Mouse (Mus musculus) C2C12 (cell line): ENCODE measurements around the gene Gpr88. TPM values are rescaled to one million over a fixed set of nuclear protein-coding genes. Genes with fewer than 3 reads are reported as not detected.

ENCODE experiments used
- H3K27me3 ChIP-seq: one replicate; pipeline ENCODE4 v1.6.1; 2011; ENCODE audit not compliant: control insufficient read depth, insufficient read depth, insufficient read length
- H3K36me3 ChIP-seq: one replicate; pipeline ENCODE4 v1.6.1; 2011; ENCODE audit not compliant: control insufficient read depth, insufficient read depth
- H3K4me3 ChIP-seq: one replicate; pipeline ENCODE4 v1.5.1; 2011; ENCODE audit warnings: mild to moderate bottlenecking, control low read depth; ENCODE audit not compliant: poor library complexity, insufficient read depth, severe bottlenecking
- H3K79me2 ChIP-seq: one replicate; pipeline ENCODE4 v1.6.1; 2011; ENCODE audit not compliant: control insufficient read depth, insufficient read depth
- H3K79me3 ChIP-seq: one replicate; pipeline ENCODE4 v1.6.1; 2011; ENCODE audit warnings: low read depth, control low read depth
- H3ac ChIP-seq: one replicate; pipeline ENCODE3; 2011; ENCODE audit warnings: low read depth; ENCODE audit not compliant: control insufficient read depth, insufficient read length
- CEBPB ChIP-seq: IDR thresholded peaks from one replicate; pipeline ENCODE4 v1.6.1; 2011; ENCODE audit warnings: low read depth, mild to moderate bottlenecking, control low read depth, moderate library complexity
- CTCF ChIP-seq: IDR thresholded peaks from one replicate; pipeline ENCODE4 v1.5.1; 2011; ENCODE audit not compliant: control insufficient read depth, insufficient read depth, insufficient read length
- FOSL1 ChIP-seq: IDR thresholded peaks from one replicate; pipeline ENCODE4 v1.8.0; 2011; ENCODE audit warnings: mild to moderate bottlenecking, low read length; ENCODE audit not compliant: poor library complexity, insufficient read depth, severe bottlenecking
- MAX ChIP-seq: IDR thresholded peaks from one replicate; pipeline ENCODE4 v1.6.1; 2011; ENCODE audit warnings: mild to moderate bottlenecking, control low read depth
- MYOD1 ChIP-seq: IDR thresholded peaks from one replicate; pipeline ENCODE4 v1.6.1; 2011; ENCODE audit warnings: low read depth; ENCODE audit not compliant: control insufficient read depth, insufficient read length
- MYOG ChIP-seq: IDR thresholded peaks from one replicate; pipeline ENCODE4 v1.6.1; 2011; ENCODE audit not compliant: control insufficient read depth, insufficient read length; ENCODE audit errors: extremely low read depth
- USF1 ChIP-seq: IDR thresholded peaks from one replicate; pipeline ENCODE4 v1.6.1; 2011; ENCODE audit warnings: low read depth, mild to moderate bottlenecking, control low read depth, moderate library complexity
- polyA plus RNA-seq: library from polyadenylated mRNA; unstranded; fragments of >200 nt; fragmentation: generic; extraction: Trizol; gene quantifications from one replicate; pipeline ENCODE4 v1.2.1, GENCODE M21; 2012; ENCODE audit warnings: missing spikeins

Gene Gpr88
- polyA plus RNA-seq, 1 experiment: not detected

DNA sequence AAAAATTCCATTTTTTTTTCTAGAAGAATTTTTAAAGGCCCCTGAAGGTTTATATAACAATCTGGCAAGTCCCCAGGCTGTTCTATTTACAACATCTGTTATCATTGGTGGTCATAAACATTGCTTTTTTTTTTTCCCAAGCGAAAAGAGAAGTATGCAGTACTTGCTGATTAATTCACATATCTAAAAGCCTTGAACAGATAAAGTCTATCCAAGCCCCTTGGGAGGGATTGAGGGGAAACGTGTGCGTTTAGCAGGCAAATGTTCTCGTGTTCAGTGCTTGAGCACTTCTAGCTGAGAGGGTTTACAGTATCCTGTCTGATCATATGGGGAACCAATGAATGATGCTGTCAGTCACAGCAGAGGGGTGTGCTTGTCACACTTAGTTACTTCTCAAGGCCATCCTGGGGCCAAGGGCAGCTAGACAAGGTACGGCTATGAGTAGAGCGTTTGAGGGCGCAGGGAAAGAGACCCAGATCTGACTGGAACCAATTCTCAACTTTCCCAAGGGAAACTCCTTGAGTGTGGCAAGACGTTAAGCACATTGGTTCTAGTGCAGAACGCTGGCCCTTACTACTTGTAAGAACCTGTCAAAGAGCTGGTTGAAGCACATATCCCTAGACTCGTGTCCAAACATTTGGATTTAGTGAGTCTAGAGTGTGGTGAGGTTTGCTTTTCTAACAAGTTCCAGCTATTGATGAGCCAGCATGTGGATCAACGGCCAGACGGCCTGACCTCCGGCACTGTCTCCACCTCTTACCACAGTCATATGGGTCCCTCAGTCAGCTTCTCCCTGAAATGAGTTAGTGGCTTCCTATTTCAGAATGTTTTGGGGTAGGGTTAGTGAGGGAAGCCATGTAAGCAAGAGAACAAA is 47.7 kb downstream of the Gpr88 start:
- H3K4me3 ChIP-seq: no peak overlapping the region
- no peaks in the 10 kb centered on the region for H3K27me3 ChIP-seq
- no peaks in the 10 kb centered on the region for H3K79me3 ChIP-seq
- no peaks in the 10 kb centered on the region for H3K79me2 ChIP-seq
- no peak overlapping the region for H3ac ChIP-seq
- H3K36me3 ChIP-seq: no peaks in the 10 kb centered on the region
- no peak for TF ChIP-seq CEBPB
- no peak for TF ChIP-seq FOSL1
- TF ChIP-seq MYOD1: no peak
- TF ChIP-seq MYOG: no peak
- TF ChIP-seq MAX: no peak
- no peak for TF ChIP-seq CTCF
- TF ChIP-seq USF1: no peak

GRCm38 (mm10) chr3:116204643-116205042 is 48.7 kb downstream of the Gpr88 start:
- no peaks in the 10 kb centered on the region for H3K36me3 ChIP-seq
- no peaks in the 10 kb centered on the region for H3K79me2 ChIP-seq
- no peak overlapping the region for H3K4me3 ChIP-seq
- no peak overlapping the region for H3ac ChIP-seq
- no peaks in the 10 kb centered on the region for H3K79me3 ChIP-seq
- TF ChIP-seq USF1: no peak
- TF ChIP-seq CTCF: no peak
- TF ChIP-seq MAX: no peak
- TF ChIP-seq FOSL1: no peak
- TF ChIP-seq MYOG: no peak
- TF ChIP-seq CEBPB: no peak
- no peak for TF ChIP-seq MYOD1
- H3K27me3 ChIP-seq: no peaks in the 10 kb centered on the region

GRCm38 (mm10) chr3:116203942-116204341 is 49.4 kb downstream of the Gpr88 start:
- Histone ChIP-seq H3K79me2 (no peaks in the 10 kb centered on the region), H3K79me3 (no peaks in the 10 kb centered on the region), H3K4me3 (no peak overlapping the region), H3K36me3 (no peaks in the 10 kb centered on the region), H3K27me3 (no peaks in the 10 kb centered on the region), H3ac (no peak overlapping the region)
- no peak for TF ChIP-seq MYOG
- TF ChIP-seq FOSL1: no peak
- TF ChIP-seq MYOD1: no peak
- TF ChIP-seq USF1: no peak
- no peak for TF ChIP-seq CTCF
- no peak for TF ChIP-seq CEBPB
- TF ChIP-seq MAX: no peak

GRCm38 (mm10) chr3:116200060-116200459 is 53.2 kb downstream of the Gpr88 start:
- Histone ChIP-seq H3K27me3 (no peaks in the 10 kb centered on the region), H3K79me2 (no peaks in the 10 kb centered on the region), H3K4me3 (no peak overlapping the region), H3K79me3 (no peaks in the 10 kb centered on the region), H3K36me3 (no peaks in the 10 kb centered on the region), H3ac (no peak overlapping the region)
- TF ChIP-seq MYOG (no peak), CEBPB (no peak), FOSL1 (no peak), MAX (no peak), MYOD1 (no peak), CTCF (no peak), USF1 (no peak)

Other genes with a start within 250 kb of the Gpr88 start
- 7.9 TPM for gene Slc30a7, start 246.1 kb downstream of the Gpr88 start, polyA plus RNA-seq
- 8.4 TPM for gene Extl2, start 246.0 kb downstream of the Gpr88 start, polyA plus RNA-seq
- gene Vcam1, start 123.8 kb downstream of the Gpr88 start, polyA plus RNA-seq: 11.5 TPM
- 1.1 TPM for gene Cdc14a, start 170.5 kb upstream of the Gpr88 start, polyA plus RNA-seq